Mouse (Mus musculus) bone marrow, adult 2 months (tissue): ENCODE results near the gene Klkb1.

ENCODE experiments used
- CTCF ChIP-seq: fragments of 200-500 bp; IDR thresholded peaks from 2 replicates; pipeline ENCODE4 v1.5.1; 2011; ENCODE audit warnings: low read length, control low read depth; ENCODE audit not compliant: control insufficient read depth, insufficient read depth
- POLR2A ChIP-seq: fragments of 200-500 bp; IDR thresholded peaks from 2 replicates; pipeline ENCODE4 v1.6.1; 2011; ENCODE audit warnings: low read depth, mild to moderate bottlenecking, control low read depth, low read length, borderline replicate concordance; ENCODE audit not compliant: control insufficient read depth

- TF ChIP-seq POLR2A (no peak), CTCF (no peak)
These were observed 9.7 kb upstream of the Klkb1 start for GRCm38 (mm10) chr8:45304354-45304753.
